Mouse (Mus musculus): Measurements from ENCODE around the gene Kdm5a. TPM values are rescaled to one million over a fixed set of nuclear protein-coding genes. Genes with fewer than 3 reads are reported as not detected.
A peak's percentile ranks its signal among the peaks of the same experiment; 100 is the strongest.

The Kdm5a gene
- polyA plus RNA-seq (2015; fragmentation: Nextera tagmentation; extraction: Ambion mirVana), result 37.2 and 38.9 TPM in 2 replicates

DNA sequence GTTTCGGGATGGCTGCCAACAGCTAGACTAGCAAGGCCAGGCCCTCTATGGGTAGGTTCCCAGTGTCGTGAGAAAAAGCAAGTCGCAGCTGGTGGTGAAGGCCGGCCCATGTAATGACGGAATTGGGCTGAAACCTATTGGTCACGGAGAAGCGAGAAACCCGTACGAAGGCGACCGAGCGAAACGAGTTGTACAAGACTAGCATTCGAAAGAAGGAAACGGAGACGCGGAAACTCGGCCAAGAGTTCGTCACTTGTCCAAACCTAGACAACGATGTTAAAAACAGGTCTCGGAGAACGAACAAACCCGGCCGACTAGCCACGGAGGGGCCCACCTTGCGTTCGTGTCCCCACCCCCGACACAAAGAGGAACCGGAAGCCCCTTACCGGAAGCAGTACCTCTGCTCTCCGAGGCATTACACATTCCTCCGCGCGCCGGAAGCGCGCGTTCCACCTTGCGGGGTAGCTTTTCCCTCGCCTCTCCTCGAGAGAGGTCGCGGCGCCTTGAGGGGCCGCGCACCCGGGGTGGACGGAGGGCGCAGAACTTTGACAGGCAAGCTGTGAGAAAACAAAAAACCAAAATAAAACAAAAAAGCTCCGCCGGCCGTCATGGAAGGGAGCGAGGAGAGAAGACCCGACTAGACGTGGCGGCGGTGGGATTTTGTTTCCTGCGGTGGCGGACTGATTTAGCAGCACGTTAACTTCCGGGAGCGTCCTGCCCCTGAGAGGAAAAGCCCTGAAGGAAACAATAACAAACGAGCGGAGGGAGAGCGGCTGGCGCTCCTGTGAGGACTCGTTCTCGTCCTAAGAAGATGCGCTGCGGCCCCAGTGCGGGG, at the start of gene Kdm5a, which contains the start of gene Ccdc77:
TSS of gene Kdm5a (plus strand) at position 437 of the 835 bp plus-strand sequence.
TSS of gene Ccdc77 (minus strand) at position 687 of the 835 bp plus-strand sequence.
- Histone ChIP-seq H3K4me2 (peak within 1 kb of the TSS; percentile 98), H3K9me3 (no peaks in the 10 kb centered on the region), H3K4me3 (peak within 1 kb of the TSS; percentile 100), H3K27me3 (replicated peaks) (no peaks in the 10 kb centered on the region), H3K27ac (peak within 1 kb of the TSS; percentile 97), H3K9ac (peak within 1 kb of the TSS; percentile 96), H3K36me3 (replicated peaks) (peaks cover 14% of the 10 kb centered on the region), H3K4me1 (peaks cover 20% of the 10 kb centered on the region)
- ATAC-seq (replicated peaks), result peak; percentile 98
- WGBS, result under 1% methylated on average over 71 of the region's 71 CpGs

DNA sequence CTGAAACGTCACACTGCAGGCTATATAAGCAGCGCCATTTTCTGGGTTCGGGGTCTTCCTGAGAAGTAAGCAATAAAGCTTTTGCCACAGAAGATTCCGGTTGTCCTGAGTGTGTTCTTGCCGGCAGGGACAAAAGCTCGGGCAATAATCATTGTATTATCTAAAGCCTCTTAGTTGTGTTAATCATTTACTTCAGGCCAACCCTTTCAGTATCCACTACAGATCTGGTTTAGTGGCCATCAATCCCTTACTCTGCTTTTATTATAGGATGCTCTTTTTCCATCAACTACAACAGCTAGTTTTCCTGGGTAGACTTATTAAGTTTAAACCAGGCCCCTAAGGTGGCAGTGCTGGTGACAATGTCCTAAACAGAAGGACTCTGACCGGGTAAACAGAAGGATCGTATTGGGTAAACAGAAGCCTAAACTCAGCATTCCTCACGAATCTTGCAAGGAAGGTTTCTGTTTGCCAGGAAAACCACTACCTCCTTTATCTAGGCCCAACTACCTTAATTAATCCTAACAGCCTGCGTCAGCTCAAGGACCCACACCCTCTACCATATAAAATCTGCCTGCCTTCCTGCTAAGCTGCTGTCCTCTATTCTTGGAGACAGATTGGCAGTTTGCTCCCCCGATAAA, 45.5 kb upstream of the Kdm5a start:
- no peak overlapping the region for H3K9ac ChIP-seq
- H3K27ac ChIP-seq, result no peak overlapping the region
- no peaks in the 10 kb centered on the region for H3K27me3 ChIP-seq (replicated peaks)
- no peak overlapping the region for H3K4me3 ChIP-seq
- no peak overlapping the region for H3K4me2 ChIP-seq
- H3K36me3 ChIP-seq (replicated peaks), result no peaks in the 10 kb centered on the region
- no peaks in the 10 kb centered on the region for H3K4me1 ChIP-seq
- H3K9me3 ChIP-seq, result no peaks in the 10 kb centered on the region
- no peak for ATAC-seq (replicated peaks)
- 78% methylated on average over 11 of the region's 11 CpGs for WGBS

DNA sequence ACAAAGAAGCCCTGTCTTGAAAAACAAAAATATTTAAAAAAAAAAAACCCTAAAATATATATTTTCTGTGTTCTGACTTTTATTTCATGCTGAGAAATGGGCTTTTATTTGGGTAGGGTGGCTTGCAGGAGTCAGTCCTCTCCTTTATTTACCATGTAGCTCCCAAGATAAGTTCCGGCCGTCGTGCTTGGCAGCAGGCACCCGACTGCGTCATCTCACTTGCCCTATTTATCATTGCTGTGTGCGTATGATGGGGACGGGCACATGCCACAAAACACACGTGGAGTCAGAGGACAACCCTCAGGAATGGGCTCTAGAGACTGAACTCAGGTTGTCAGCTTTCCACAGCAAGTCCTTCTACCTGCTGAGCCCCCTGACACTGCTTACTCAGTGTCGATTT, 44.8 kb upstream of the Kdm5a start:
- no peak overlapping the region for H3K27ac ChIP-seq
- H3K9ac ChIP-seq, result no peak overlapping the region
- no peaks in the 10 kb centered on the region for H3K9me3 ChIP-seq
- 94% methylated on average over 9 of the region's 9 CpGs for WGBS
- no peaks in the 10 kb centered on the region for H3K36me3 ChIP-seq (replicated peaks)
- no peak for ATAC-seq (replicated peaks)
- H3K4me3 ChIP-seq, result no peak overlapping the region
- no peaks in the 10 kb centered on the region for H3K27me3 ChIP-seq (replicated peaks)
- no peak overlapping the region for H3K4me2 ChIP-seq
- H3K4me1 ChIP-seq, result no peaks in the 10 kb centered on the region

DNA sequence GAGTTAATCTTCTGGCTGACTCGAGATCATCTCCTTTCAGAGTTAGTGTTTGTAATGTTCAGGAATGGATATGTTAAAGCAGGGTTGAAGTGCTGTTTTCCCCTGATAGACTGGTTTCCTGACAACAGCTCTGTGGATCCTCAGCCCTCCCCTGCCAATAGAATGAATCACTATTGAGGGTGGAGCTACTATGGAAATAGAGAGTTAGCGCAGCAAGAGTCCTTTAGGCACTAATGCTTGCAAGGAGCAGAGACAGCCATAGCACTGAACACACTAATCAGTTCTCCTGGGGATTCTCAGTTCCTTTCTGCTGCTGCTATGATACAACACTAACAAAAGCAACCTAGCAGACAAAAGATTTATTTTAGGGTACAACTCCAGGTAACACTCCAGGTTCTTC, 43.6 kb upstream of the Kdm5a start:
- 65% methylated on average over 2 of the region's 2 CpGs for WGBS
- no peak for ATAC-seq (replicated peaks)
- no peak overlapping the region for H3K4me2 ChIP-seq

DNA sequence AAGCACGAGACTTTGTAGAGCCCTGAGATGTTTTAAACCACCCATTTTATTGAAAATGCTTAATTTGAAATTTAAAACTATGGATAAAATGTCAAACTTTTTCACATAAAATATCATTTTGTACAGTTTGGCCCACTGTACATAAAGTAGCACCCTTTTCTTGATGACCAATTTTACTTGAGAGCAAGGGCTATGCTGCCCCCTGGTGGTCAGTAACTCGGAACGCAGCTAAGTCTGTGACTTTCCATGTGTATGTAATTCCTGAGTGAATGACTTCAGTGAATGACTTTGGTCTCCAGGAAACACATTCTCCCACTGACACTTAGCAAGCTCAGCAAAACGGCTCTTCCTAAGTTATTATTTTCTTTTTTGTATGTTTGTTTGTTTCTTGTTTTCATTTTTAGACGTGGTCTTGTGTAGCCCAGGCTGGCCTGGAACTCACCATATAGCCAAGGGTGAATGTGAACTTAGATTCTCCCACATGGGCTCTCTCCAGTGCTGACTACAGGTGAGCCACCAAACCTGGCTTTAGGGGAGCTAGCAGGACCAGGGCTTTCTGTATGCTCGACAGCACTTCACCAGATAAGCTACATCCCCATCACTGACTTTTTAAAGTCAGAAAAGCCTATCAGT, 39.5 kb upstream of the Kdm5a start:
- H3K27ac ChIP-seq, result no peak overlapping the region
- no peak overlapping the region for H3K4me3 ChIP-seq
- no peak overlapping the region for H3K9ac ChIP-seq
- H3K27me3 ChIP-seq (replicated peaks), result no peaks in the 10 kb centered on the region
- no peak for ATAC-seq (replicated peaks)
- H3K9me3 ChIP-seq, result no peaks in the 10 kb centered on the region
- H3K4me1 ChIP-seq, result no peaks in the 10 kb centered on the region
- WGBS, result 31% methylated on average over 6 of the region's 6 CpGs
- no peak overlapping the region for H3K4me2 ChIP-seq
- H3K36me3 ChIP-seq (replicated peaks), result 0 out of 2 replicates have a peak, but pooled peaks cover 5% of the 10 kb centered on the region

More for the DNA sequence above, 43.6 kb upstream of the Kdm5a start:
- no peak overlapping the region for H3K27ac ChIP-seq
- no peaks in the 10 kb centered on the region for H3K9me3 ChIP-seq
- H3K4me3 ChIP-seq, result no peak overlapping the region
- H3K4me1 ChIP-seq, result no peaks in the 10 kb centered on the region
- H3K9ac ChIP-seq, result no peak overlapping the region
- no peaks in the 10 kb centered on the region for H3K36me3 ChIP-seq (replicated peaks)
- no peaks in the 10 kb centered on the region for H3K27me3 ChIP-seq (replicated peaks)

DNA sequence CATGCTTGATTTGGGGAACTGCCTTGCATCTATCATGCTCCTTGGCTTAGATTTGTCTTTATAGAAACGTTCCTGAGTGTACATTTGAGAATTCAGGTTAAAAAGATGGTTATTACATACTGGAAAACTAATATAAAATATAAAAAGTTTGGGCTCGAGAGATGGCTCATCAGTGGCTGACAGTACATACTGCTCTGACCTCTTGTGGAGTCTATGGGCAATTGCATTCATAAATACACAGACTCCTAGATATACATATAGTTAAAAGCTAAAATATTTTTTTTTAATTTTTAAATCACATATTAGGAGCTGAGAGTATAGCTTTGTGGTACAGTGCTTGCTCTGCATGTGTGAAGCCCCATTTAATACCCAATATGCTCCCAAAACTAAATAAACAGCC, 31.6 kb upstream of the Kdm5a start:
- H3K9ac ChIP-seq, result no peak overlapping the region
- 0 out of 2 replicates have a peak, but pooled peaks cover 12% of the 10 kb centered on the region for H3K36me3 ChIP-seq (replicated peaks)
- 83% methylated on average over 2 of the region's 2 CpGs for WGBS
- H3K4me1 ChIP-seq, result no peaks in the 10 kb centered on the region
- no peaks in the 10 kb centered on the region for H3K27me3 ChIP-seq (replicated peaks)
- H3K27ac ChIP-seq, result no peak overlapping the region
- H3K9me3 ChIP-seq, result no peaks in the 10 kb centered on the region
- no peak for ATAC-seq (replicated peaks)
- H3K4me3 ChIP-seq, result no peak overlapping the region
- H3K4me2 ChIP-seq, result no peak overlapping the region

DNA sequence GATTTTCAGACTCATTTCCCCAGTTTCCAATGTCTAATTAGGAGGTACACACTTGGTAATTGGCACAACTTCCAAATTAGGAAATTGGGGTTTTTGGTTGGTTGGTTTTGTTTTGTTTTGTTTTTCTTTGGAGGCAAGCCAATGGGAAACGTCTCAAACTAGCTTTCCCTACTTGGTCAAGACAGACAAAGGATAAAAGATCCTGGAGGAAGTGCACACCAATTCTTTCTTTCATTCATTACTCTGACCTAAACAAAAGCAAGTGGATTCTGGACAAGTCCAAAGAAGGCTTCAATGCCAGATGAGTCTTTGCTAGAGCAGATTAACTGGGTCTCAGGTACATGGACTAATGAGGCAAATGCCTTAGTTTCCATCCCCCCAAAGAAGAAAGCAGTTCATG, 19.9 kb upstream of the Kdm5a start:
- H3K27me3 ChIP-seq (replicated peaks), result no peaks in the 10 kb centered on the region
- no peak overlapping the region for H3K27ac ChIP-seq
- no peaks in the 10 kb centered on the region for H3K4me1 ChIP-seq
- H3K4me2 ChIP-seq, result no peak overlapping the region
- H3K4me3 ChIP-seq, result no peak overlapping the region
- WGBS, result 54% methylated on average over 1 of the region's 1 CpGs
- H3K9me3 ChIP-seq, result no peaks in the 10 kb centered on the region
- H3K9ac ChIP-seq, result no peak overlapping the region
- ATAC-seq (replicated peaks), result no peak
- H3K36me3 ChIP-seq (replicated peaks), result peaks cover 13% of the 10 kb centered on the region

DNA sequence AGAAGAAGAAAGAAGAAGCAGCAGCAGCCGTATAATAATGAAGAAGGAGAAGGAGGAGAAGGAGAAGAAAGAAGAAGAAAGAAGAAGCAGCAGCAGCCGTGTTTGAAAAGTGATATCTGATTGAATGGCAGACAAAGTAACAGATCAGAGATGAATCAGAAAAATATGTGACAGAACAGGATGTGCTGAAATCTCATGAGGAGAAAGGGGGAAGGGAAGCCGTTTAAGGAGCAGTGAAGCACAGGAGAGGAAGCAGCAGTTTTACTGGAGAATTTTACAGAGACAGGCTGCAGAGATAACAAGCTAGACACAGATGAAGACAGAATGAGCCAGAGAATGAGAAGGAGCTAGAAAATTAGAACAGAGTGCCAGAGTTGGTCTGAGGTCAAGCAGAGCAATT, 14.9 kb upstream of the Kdm5a start:
- H3K4me1 ChIP-seq, result no peaks in the 10 kb centered on the region
- no peak overlapping the region for H3K4me3 ChIP-seq
- H3K27ac ChIP-seq, result no peak overlapping the region
- WGBS, result 95% methylated on average over 3 of the region's 3 CpGs
- no peak for ATAC-seq (replicated peaks)
- peaks cover 15% of the 10 kb centered on the region for H3K36me3 ChIP-seq (replicated peaks)
- no peak overlapping the region for H3K4me2 ChIP-seq
- no peaks in the 10 kb centered on the region for H3K9me3 ChIP-seq
- no peaks in the 10 kb centered on the region for H3K27me3 ChIP-seq (replicated peaks)
- no peak overlapping the region for H3K9ac ChIP-seq

DNA sequence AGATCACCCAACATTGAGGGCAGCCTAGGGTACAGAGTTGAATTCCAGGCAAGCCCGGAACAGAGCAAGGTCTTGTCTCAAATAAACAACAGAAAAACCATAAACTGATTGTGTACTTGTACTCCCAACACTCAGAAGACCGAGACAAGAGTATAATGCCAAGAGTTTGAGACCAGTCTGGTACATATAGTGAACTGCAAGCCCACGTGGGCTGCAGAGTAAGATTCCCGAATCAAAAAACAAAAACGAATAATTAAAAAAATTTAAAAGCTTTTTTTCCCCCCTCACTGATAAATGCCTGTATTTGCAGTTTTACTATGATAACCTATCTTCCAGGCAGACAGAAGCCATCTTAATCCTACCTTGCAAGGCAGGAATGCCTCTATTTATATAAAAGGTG, 7.4 kb upstream of the Kdm5a start:
- H3K4me3 ChIP-seq, result peak overlapping the region; percentile 52
- no peaks in the 10 kb centered on the region; the same call in 1 of the 2 replicates for H3K36me3 ChIP-seq (replicated peaks)
- H3K27me3 ChIP-seq (replicated peaks), result no peaks in the 10 kb centered on the region
- peaks cover 7% of the 10 kb centered on the region for H3K4me1 ChIP-seq
- H3K9ac ChIP-seq, result peak overlapping the region; percentile 35; the same call in 1 of the 2 replicates
- WGBS, result 43% methylated on average over 5 of the region's 5 CpGs
- no peak for ATAC-seq (replicated peaks)
- peak overlapping the region; percentile 87 for H3K4me2 ChIP-seq
- H3K27ac ChIP-seq, result no peak overlapping the region
- H3K9me3 ChIP-seq, result no peaks in the 10 kb centered on the region

DNA sequence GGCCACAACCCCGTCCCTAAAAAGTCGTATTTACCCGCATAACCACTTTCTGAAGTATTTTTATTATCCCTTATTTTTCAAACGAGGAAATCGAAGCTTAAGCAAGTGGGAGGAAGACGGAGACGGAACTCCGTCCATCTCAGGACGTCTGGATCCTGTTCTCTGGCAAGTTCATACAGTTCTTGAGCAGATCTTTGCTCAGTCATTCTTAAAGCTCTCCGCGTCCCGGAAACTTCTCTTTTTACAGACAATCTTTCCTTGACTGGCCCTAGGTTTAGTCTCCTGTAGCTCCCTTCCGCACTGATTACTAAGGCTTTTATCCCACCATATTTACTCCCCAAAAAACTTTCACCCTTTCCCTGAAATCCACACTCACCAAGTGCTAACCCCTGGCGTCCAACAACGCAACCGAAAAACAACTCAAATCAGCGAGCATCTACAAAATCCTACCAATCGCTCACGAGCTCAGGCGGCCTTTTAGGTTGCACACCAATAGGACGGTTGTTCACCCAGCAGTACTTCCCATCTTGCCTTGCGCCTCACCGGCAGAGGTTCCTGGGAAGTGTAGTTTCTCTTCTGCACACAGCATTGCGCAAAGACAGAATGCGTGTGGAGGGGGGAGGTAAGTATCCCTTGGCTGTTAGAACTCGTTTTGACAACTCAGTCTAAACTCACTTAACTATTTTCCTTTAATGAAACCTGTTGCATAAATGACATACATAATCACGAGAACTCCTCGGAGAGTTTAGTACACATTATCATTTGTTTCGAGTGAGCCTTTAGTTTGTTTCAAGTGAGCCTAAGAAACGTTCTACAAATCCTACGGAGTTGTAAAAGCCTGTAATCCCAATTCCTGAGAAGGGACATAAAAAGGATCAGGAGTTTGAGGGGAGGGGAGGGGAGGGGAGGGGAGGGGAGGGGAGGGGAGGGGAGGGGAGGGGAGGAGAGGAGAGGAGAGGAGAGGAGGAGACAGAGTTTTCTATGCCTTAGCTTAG, 6.7 kb upstream of the Kdm5a start:
- H3K9me3 ChIP-seq, result no peaks in the 10 kb centered on the region
- peak overlapping the region; percentile 87 for H3K4me2 ChIP-seq
- peaks cover 7% of the 10 kb centered on the region for H3K4me1 ChIP-seq
- peak; percentile 98 for ATAC-seq (replicated peaks)
- peak overlapping the region; percentile 48 for H3K27ac ChIP-seq
- whole genome bisulfite sequencing, result 1% methylated on average over 31 of the region's 31 CpGs
- no peaks in the 10 kb centered on the region for H3K27me3 ChIP-seq (replicated peaks)
- H3K9ac ChIP-seq, result peak overlapping the region; percentile 35; the same call in 1 of the 2 replicates
- H3K4me3 ChIP-seq, result peak overlapping the region; percentile 52
- no peaks in the 10 kb centered on the region; the same call in 1 of the 2 replicates for H3K36me3 ChIP-seq (replicated peaks)

DNA sequence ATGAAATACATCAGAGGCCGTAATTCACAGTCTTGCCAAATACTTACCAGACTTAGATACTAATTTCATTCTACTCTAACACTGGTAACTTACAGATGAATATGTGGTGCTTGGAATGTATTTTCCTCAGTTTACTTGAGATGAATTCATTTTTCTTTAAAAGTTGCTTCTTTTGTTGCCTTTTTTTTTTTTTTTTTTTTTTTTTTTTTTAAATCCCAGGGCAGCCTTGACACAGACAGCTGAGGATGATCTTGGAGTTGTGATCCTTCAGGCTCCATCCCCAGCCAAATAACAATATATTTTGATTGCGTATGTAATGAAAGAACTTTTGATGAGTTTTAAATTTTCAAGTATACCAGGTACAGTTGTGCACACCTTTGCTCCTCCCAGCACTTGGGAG, 1.8 kb upstream of the Kdm5a start:
- Histone ChIP-seq H3K27me3 (replicated peaks) (no peaks in the 10 kb centered on the region), H3K9me3 (no peaks in the 10 kb centered on the region), H3K9ac (no peak overlapping the region), H3K4me2 (no peak overlapping the region), H3K36me3 (replicated peaks) (no peaks in the 10 kb centered on the region), H3K27ac (no peak overlapping the region), H3K4me1 (peaks cover 20% of the 10 kb centered on the region), H3K4me3 (no peak overlapping the region)
- no peak for ATAC-seq (replicated peaks)
- 97% methylated on average over 2 of the region's 2 CpGs for WGBS
